Mouse (Mus musculus) hindbrain, embryonic 12.5 days (tissue): ENCODE data around the gene Akip1. TPM values are rescaled to one million over a fixed set of nuclear protein-coding genes. Genes with fewer than 3 reads are reported as not detected.

Experiments used
- ATAC-seq: fragments of 200-750 bp; cut with Nextera tagmentation; 2 replicates; pipeline ENCODE4 v1.8.0; 2017; ENCODE audit warnings: moderate TSS enrichment; ENCODE audit not compliant: low FRiP score
- H3K27ac ChIP-seq: fragments of 300-500 bp; sonication (generic); 2 replicates; pipeline ENCODE4 v1.5.1; 2016; ENCODE audit warnings: mild to moderate bottlenecking
- H3K27me3 ChIP-seq: fragments of 300-500 bp; sonication (generic); 2 replicates; pipeline ENCODE4 v1.6.1; 2016; ENCODE audit warnings: mild to moderate bottlenecking
- H3K36me3 ChIP-seq: fragments of 300-500 bp; sonication (generic); 2 replicates; pipeline ENCODE4 v1.6.1; 2016; ENCODE audit warnings: mild to moderate bottlenecking
- H3K4me1 ChIP-seq: fragments of 300-500 bp; sonication (generic); 2 replicates; pipeline ENCODE4 v1.6.1; 2016
- H3K4me2 ChIP-seq: fragments of 300-500 bp; sonication (generic); replicated peaks from 2 replicates; pipeline ENCODE4 v1.6.1; 2016; ENCODE audit warnings: mild to moderate bottlenecking
- H3K4me3 ChIP-seq: fragments of 300-500 bp; sonication (generic); 2 replicates; pipeline ENCODE4 v1.5.1; 2016; ENCODE audit warnings: mild to moderate bottlenecking
- H3K9ac ChIP-seq: fragments of 300-500 bp; sonication (generic); 2 replicates; pipeline ENCODE4 v1.6.1; 2016; ENCODE audit warnings: mild to moderate bottlenecking, moderate library complexity
- H3K9me3 ChIP-seq: fragments of 300-500 bp; sonication (generic); replicated peaks from 2 replicates; pipeline ENCODE4 v1.6.1; 2016; ENCODE audit warnings: mild to moderate bottlenecking
- WGBS: fragments of 180-500 bp; shearing (Covaris S2); methylation state at CpG from one replicate; pipeline ENCODE4 v1.1.7; 2016; 5-methylcytosine and 5-hydroxymethylcytosine counted together
- polyA plus RNA-seq: library from polyadenylated mRNA; unstranded; fragments of >200 nt; fragmentation: Nextera tagmentation; extraction: Ambion mirVana; gene quantifications from 2 replicates; pipeline ENCODE4 v1.2.1, GENCODE M21; 2016

Akip1 gene
- polyA plus RNA-seq, 1 experiment from 2014 or later = 18.2 TPM

GRCm38 (mm10) chr7:109686585-109687128, 16.8 kb upstream of the Akip1 start:
- Histone ChIP-seq H3K9ac (no peak overlapping the region), H3K9me3 (no peaks in the 10 kb centered on the region), H3K36me3 (no peaks in the 10 kb centered on the region), H3K27me3 (no peaks in the 10 kb centered on the region), H3K4me2 (no peak overlapping the region), H3K27ac (no peak overlapping the region), H3K4me3 (no peak overlapping the region), H3K4me1 (no peaks in the 10 kb centered on the region)
- 51% methylated on average over 9 of the region's 9 CpGs for WGBS
- ATAC-seq = no peak

DNA sequence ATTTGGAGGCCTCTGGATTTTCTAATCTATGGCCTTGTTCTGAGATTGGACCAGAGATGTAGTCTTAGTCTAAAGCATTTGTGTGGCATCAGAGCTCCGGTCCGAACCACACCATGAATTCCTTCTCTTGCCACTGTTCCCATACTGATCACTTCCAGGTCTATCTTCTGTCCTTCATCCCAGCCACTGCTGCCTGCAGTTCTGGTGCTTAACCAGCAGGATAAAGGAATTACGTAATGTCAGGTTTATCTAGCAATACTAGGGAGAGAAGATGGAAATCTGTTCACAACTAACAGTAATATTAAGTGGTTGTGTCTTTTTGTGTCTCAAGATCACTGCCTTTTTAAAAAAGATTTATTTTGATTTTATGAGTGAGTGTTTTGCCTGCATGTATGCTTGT, 13.4 kb upstream of the Akip1 start:
- Histone ChIP-seq H3K36me3 (no peaks in the 10 kb centered on the region), H3K9me3 (no peaks in the 10 kb centered on the region), H3K4me1 (no peaks in the 10 kb centered on the region), H3K27ac (no peak overlapping the region), H3K27me3 (no peaks in the 10 kb centered on the region), H3K4me3 (no peak overlapping the region), H3K4me2 (no peak overlapping the region), H3K9ac (no peak overlapping the region)
- 89% methylated on average over 3 of the region's 3 CpGs for WGBS
- ATAC-seq = no peak

GRCm38 (mm10) chr7:109690961-109691360, 12.5 kb upstream of the Akip1 start:
- Histone ChIP-seq H3K4me2 (no peak overlapping the region), H3K4me1 (no peaks in the 10 kb centered on the region), H3K4me3 (no peak overlapping the region), H3K9me3 (no peaks in the 10 kb centered on the region), H3K36me3 (no peaks in the 10 kb centered on the region), H3K9ac (no peak overlapping the region), H3K27me3 (no peaks in the 10 kb centered on the region), H3K27ac (no peak overlapping the region)
- ATAC-seq = no peak
- 88% methylated on average over 5 of the region's 5 CpGs for WGBS

DNA sequence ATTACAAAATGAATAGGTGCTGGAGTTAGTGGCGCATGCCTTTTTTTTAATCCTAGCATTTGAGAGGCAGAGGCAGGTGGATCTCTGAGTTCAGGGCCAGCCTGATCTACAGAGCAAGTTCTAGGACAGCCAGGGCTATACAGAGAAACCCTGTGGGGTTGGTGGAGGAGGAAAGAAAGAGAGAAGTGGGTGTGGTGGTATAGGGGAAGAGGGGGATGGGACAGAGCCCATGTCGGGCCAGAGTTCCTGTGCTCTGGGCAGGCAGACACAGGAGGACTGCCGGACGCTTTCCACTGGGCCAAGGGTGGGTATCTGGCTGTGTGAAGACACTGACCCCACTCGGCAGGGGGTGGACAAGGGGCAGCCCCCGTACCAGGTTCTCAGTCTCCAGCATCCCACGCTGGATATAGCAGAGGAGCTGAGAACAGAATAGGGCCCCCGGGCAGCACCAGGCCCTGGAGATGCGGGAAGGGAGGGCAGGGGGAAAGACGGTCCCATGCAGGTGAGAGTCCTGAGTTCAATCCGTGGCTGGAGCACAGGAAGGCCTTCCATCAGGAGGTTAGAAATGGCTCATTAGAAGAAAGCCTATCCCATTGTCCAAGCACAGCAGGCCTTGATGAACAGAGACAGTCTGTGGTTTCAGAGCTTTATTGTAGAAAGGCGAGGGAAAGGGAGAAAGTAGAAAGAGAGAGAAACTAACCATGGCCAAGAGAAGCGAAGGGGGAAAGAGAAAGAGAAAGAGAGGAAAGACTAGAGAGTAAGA, 8.7 kb upstream of the Akip1 start:
- Histone ChIP-seq H3K4me3 (no peak overlapping the region), H3K27ac (no peak overlapping the region), H3K36me3 (no peaks in the 10 kb centered on the region), H3K27me3 (no peaks in the 10 kb centered on the region), H3K4me2 (no peak overlapping the region), H3K4me1 (no peaks in the 10 kb centered on the region), H3K9me3 (no peaks in the 10 kb centered on the region), H3K9ac (no peak overlapping the region)
- ATAC-seq = no peak
- WGBS = 71% methylated on average over 13 of the region's 13 CpGs

DNA sequence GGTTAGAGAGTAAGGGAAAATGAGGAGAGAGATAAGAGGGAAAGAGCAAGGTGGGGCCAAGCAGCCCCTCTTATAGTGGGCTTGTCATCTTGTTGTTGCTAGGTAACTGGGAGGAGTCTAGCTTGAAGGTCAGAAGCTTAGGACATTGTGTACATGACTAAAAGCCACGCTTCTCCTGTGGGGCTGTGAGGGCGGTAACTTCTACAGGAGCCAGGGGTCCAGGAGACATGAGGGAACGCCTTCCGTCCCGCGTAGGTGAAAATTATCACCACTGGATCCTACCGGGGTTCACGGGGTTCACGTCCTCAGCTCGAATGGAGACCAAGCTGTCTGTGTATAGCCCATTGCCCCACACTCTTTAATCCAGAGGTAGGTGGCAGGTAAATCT, 8.2 kb upstream of the Akip1 start:
- no peaks in the 10 kb centered on the region for H3K36me3 ChIP-seq
- no peak overlapping the region for H3K9ac ChIP-seq
- H3K4me2 ChIP-seq = no peak overlapping the region
- no peak overlapping the region for H3K27ac ChIP-seq
- no peak for ATAC-seq
- H3K4me3 ChIP-seq = no peak overlapping the region
- no peaks in the 10 kb centered on the region for H3K4me1 ChIP-seq
- 84% methylated on average over 10 of the region's 10 CpGs for WGBS
- no peaks in the 10 kb centered on the region for H3K9me3 ChIP-seq
- H3K27me3 ChIP-seq = no peaks in the 10 kb centered on the region

DNA sequence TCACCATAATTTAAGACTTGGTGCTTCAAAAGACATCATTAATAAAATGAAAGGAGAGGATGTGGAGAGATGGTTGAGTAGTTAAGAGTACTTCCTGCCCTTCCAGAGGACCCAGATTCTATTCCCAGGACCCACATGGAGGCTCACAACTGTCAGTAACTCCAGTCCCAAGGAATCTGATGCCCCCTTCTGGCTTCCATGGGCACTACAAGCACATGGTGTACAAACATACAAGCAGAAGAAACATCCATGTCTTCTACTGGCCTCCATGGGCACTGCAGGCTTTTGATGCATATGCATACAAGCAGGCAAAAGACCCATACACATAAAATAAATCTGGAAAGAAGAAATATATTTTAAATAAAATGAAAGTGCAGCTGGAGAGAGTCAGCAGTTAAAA, 3.3 kb upstream of the Akip1 start:
- H3K4me3 ChIP-seq = no peak overlapping the region
- no peak overlapping the region for H3K9ac ChIP-seq
- no peaks in the 10 kb centered on the region for H3K36me3 ChIP-seq
- no peak overlapping the region for H3K4me2 ChIP-seq
- 0 out of 2 replicates have a peak, but pooled peaks cover 2% of the 10 kb centered on the region for H3K4me1 ChIP-seq
- H3K27me3 ChIP-seq = no peaks in the 10 kb centered on the region
- no peak for ATAC-seq
- H3K9me3 ChIP-seq = no peaks in the 10 kb centered on the region
- H3K27ac ChIP-seq = no peak overlapping the region

DNA sequence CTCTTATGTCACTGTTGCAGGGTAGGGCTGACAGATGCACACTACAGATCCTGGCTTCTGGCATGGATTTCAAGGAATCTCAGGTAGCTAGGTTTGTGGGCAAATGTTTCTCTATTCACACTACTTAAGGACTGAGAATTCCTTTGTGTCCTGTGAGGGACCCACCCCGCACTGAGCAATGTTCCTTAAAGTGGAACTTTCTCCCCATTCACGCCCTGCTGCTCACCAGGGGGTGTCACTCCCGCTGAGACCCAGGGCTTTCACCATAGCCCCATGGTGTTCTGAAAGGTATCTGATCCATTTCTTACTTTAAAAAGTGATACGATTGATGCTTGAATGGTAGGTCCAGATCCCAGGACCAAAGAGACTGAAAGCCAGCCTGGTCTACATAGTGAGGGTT, 769 bp upstream of the Akip1 start:
- H3K4me2 ChIP-seq = peak overlapping the region; percentile 60
- 38% methylated on average over 4 of the region's 4 CpGs for WGBS
- H3K9ac ChIP-seq = no peak overlapping the region
- H3K27ac ChIP-seq = no peak overlapping the region
- no peaks in the 10 kb centered on the region for H3K9me3 ChIP-seq
- H3K4me3 ChIP-seq = 0 out of 2 replicates have a peak overlapping the region, but pooled peaks have one; percentile 49
- no peaks in the 10 kb centered on the region for H3K36me3 ChIP-seq
- H3K27me3 ChIP-seq = no peaks in the 10 kb centered on the region
- no peak for ATAC-seq
- 0 out of 2 replicates have a peak, but pooled peaks cover 2% of the 10 kb centered on the region for H3K4me1 ChIP-seq

- Histone ChIP-seq H3K4me1 (0 out of 2 replicates have a peak, but pooled peaks cover 2% of the 10 kb centered on the region), H3K9ac (peak overlapping the region; percentile 68), H3K27me3 (no peaks in the 10 kb centered on the region), H3K9me3 (no peaks in the 10 kb centered on the region), H3K4me2 (peak overlapping the region; percentile 60), H3K27ac (peak overlapping the region; percentile 68), H3K36me3 (peaks cover 3% of the 10 kb centered on the region), H3K4me3 (peak overlapping the region; percentile 49)
- ATAC-seq = no peak
- 2% methylated on average over 17 of the region's 17 CpGs for WGBS
Observed at GRCm38 (mm10) chr7:109704016-109704377, 507 bp downstream of the Akip1 start.

DNA sequence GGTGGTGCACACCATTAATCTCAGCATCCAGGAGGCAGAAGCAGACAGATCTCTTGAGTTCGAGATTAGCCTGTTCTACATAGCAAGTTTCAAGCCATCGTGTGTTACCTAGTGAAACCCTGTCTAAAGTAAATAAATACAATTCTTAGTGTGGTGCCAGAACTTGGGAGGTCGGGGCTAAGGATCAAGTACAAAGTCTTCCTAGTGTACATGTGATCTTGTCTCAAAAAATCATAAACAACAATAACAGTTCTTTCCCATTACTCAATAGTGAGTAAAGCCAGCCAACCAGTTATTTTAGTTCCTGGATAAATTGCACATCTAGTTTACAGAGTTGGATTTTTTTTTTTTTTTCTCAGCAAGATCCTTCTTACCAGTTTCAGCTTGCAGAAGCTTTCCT, 971 bp downstream of the Akip1 start:
- H3K9me3 ChIP-seq = no peaks in the 10 kb centered on the region
- WGBS = 59% methylated on average over 3 of the region's 3 CpGs
- ATAC-seq = no peak
- no peak overlapping the region for H3K27ac ChIP-seq
- H3K4me1 ChIP-seq = 0 out of 2 replicates have a peak, but pooled peaks cover 2% of the 10 kb centered on the region
- no peak overlapping the region for H3K9ac ChIP-seq
- H3K4me3 ChIP-seq = peak overlapping the region; percentile 49
- H3K27me3 ChIP-seq = no peaks in the 10 kb centered on the region
- H3K4me2 ChIP-seq = peak overlapping the region; percentile 60
- H3K36me3 ChIP-seq = peaks cover 4% of the 10 kb centered on the region

DNA sequence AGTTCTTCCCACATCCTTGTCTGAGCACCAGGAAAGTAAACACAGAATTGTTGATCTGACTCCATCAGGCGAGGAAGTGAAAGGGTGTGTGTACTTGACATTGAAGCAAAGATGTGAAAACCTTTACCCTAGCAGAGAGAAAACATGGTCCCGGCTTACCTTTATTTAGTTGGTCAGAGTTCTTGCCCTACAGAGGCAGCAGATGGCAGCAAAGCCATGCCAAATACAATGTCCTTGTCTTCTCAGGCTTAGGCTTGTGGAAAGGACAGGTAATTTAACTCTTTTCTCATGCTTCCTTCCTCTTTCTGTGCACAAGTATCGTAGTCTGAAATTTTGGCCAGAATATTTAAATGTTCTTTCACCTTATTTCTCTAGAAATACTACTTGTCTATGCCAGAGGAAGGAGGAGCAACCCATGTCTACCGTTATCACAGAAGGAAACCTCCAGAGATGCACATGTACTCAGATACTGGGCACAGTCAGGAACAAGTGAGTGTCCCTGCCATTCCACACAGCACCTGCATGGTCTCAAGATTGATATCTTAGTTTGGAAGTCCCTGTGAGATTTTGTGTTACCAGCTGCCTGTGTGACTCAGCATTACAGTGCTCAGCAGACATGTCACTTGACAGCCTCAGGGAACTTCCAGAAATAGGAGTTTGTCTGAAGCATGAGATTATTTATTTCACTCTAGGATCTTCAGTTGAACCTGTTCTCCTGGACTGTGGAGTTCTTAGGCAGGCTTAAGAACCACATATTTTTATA, 3.7 kb downstream of the Akip1 start:
- H3K27me3 ChIP-seq = no peaks in the 10 kb centered on the region
- H3K9ac ChIP-seq = no peak overlapping the region
- no peak for ATAC-seq
- H3K4me3 ChIP-seq = no peak overlapping the region
- WGBS = 59% methylated on average over 4 of the region's 4 CpGs
- H3K4me2 ChIP-seq = no peak overlapping the region
- H3K4me1 ChIP-seq = 0 out of 2 replicates have a peak, but pooled peaks cover 2% of the 10 kb centered on the region
- H3K36me3 ChIP-seq = peaks cover 18% of the 10 kb centered on the region
- no peaks in the 10 kb centered on the region for H3K9me3 ChIP-seq
- no peak overlapping the region for H3K27ac ChIP-seq

DNA sequence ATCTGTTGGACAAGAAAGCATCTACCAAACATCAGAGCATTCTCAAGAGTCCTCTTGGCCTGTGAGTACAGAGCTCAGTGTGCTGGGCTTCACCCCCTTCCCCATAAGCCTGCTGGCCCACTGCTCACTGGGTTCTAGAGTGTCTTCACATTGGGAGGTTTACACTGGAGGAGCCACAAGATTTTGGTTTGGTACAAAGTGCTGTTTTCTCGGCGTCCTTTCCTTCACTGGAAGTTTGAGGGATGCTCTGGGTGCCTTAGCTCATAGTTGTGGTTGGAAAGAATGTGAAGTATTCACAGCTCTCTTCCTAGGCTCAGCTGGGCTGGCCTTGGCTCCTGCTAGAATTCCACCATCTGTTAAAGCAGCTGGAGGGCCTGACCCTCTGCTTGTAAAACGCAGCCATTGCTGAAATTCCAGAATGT, 5.5 kb downstream of the Akip1 start:
- Histone ChIP-seq H3K9me3 (no peaks in the 10 kb centered on the region), H3K4me3 (no peak overlapping the region), H3K4me1 (no peaks in the 10 kb centered on the region), H3K36me3 (peaks cover 29% of the 10 kb centered on the region), H3K4me2 (no peak overlapping the region), H3K27me3 (no peaks in the 10 kb centered on the region), H3K9ac (no peak overlapping the region), H3K27ac (no peak overlapping the region)
- ATAC-seq = no peak
- WGBS = 65% methylated on average over 3 of the region's 3 CpGs

GRCm38 (mm10) chr7:109710069-109710468, 6.6 kb downstream of the Akip1 start:
- H3K4me1 ChIP-seq = no peaks in the 10 kb centered on the region
- H3K9me3 ChIP-seq = no peaks in the 10 kb centered on the region
- no peak overlapping the region for H3K9ac ChIP-seq
- no peaks in the 10 kb centered on the region for H3K27me3 ChIP-seq
- peaks cover 29% of the 10 kb centered on the region for H3K36me3 ChIP-seq
- no peak overlapping the region for H3K4me2 ChIP-seq
- no peak for ATAC-seq
- 76% methylated on average over 1 of the region's 1 CpGs for WGBS
- H3K27ac ChIP-seq = no peak overlapping the region
- no peak overlapping the region for H3K4me3 ChIP-seq
